ENCODE assay signal across 8 mouse cellular contexts in genomic region chr1:132006721-132007120, GRCm38 (mm10). TPM values are rescaled to one million over a fixed set of nuclear protein-coding genes. Genes with fewer than 3 reads are reported as not detected.
A peak's percentile ranks its signal among the peaks of the same experiment; 100 is the strongest.
DNase-seq lines count a peak whose midpoint lies in the region; ATAC-seq and TF ChIP-seq lines count a peak whose summit lies in the region.

No protein-coding gene starts in this region.

- H3K79me2 ChIP-seq in CH12.LX (replicated peaks; ENCODE audit: control insufficient read depth, extremely low read depth, insufficient read depth, poor library complexity, severe bottlenecking) = peaks cover 24% of the 10 kb centered on the region

- no peak for ATAC-seq in erythroblast, adult 5-6 weeks (replicated peaks; ENCODE audit: low FRiP score, poor library complexity, severe bottlenecking)
- ATAC-seq in heart, embryonic 14.5 days (ENCODE audit: insufficient number of reproducible peaks, insufficient read depth, low FRiP score, low read depth) = no peak
- ATAC-seq in liver, embryonic 15.5 days (ENCODE audit: insufficient read depth) = no peak
- ATAC-seq in activated CD4-positive, CD25-positive, alpha-beta regulatory T cell, adult 4 months = no peak

- in situ Hi-C loops in CH12.LX (cut with MboI; ENCODE audit: low pct_ligation_motif_present, low pct_unique_long_range_greater_than_20kb, low sequenced_read_pairs) = loop anchor here (5.0 kb wide), 2 partner anchors 36 to 101 kb away; no protein-coding TSS in a partner anchor

- 35% methylated on average over 5 of the region's 5 CpGs for WGBS in heart, embryonic 14.5 days
- 29% methylated on average over 5 of the region's 5 CpGs for WGBS in liver, embryonic 15.5 days (ENCODE audit: insufficient replicate concordance)

- peaks cover 43% of the 10 kb centered on the region for H3K4me1 ChIP-seq in erythroblast, embryonic 14.5 days (ENCODE audit: control insufficient read depth)
- H3K4me1 ChIP-seq in CH12.LX (ENCODE audit: control insufficient read depth in 1 of 2, insufficient read depth in 2 of 2) = peaks cover 18 to 50% of the 10 kb centered on the region in 2 experiments; a peak in 3 of 4 replicates
- H3K4me1 ChIP-seq in heart, embryonic 14.5 days (ENCODE audit: control insufficient read depth in 2 of 2, insufficient read depth in 2 of 2, low read length in 2 of 2) = peaks cover 3 to 12% of the 10 kb centered on the region in 2 experiments; a peak in 3 of 4 replicates
- H3K4me1 ChIP-seq in liver, embryonic 15.5 days (replicated peaks) = peaks cover 48% of the 10 kb centered on the region

- peak overlapping the region; percentile 82 for H3K27ac ChIP-seq in CH12.LX (ENCODE audit: insufficient read depth, low read depth)
- H3K27ac ChIP-seq in heart, embryonic 14.5 days (replicated peaks in 1 of 2; ENCODE audit: control insufficient read depth in 1 of 2, insufficient read depth in 1 of 2, low read depth in 2 of 2, low read length in 2 of 2) = peak overlapping the region; percentile 27 to 99
- peak overlapping the region; percentile 99 for H3K27ac ChIP-seq in liver, embryonic 15.5 days (replicated peaks)

- TF ChIP-seq CTCF in CH12.LX (conservative IDR thresholded peaks at IDR 0.05 in 1 of 2, IDR thresholded peaks at IDR 0.05 in 1 of 2; ENCODE audit: low read depth in 2 of 2, low read length in 2 of 2) = no peak

- TF ChIP-seq EP300 in CH12.LX (IDR thresholded peaks at IDR 0.05; ENCODE audit: low read length) = no peak

- dilution Hi-C loops in CH12.LX (cut with MboI; ENCODE audit: extremely low pct_ligation_motif_present, extremely low pct_unique_long_range_greater_than_20kb, low sequenced_read_pairs) = no loop called here

- peak overlapping the region; percentile 86 for H3K9ac ChIP-seq in CH12.LX (ENCODE audit: insufficient read depth, low read depth)
- peak overlapping the region; percentile 98 for H3K9ac ChIP-seq in heart, embryonic 14.5 days (ENCODE audit: low read length)
- peak overlapping the region; percentile 92 for H3K9ac ChIP-seq in liver, embryonic 15.5 days

- H3K27me3 ChIP-seq in erythroblast, embryonic 14.5 days (ENCODE audit: control insufficient read depth) = no peaks in the 10 kb centered on the region
- no peaks in the 10 kb centered on the region for H3K27me3 ChIP-seq in CH12.LX (replicated peaks)
- no peaks in the 10 kb centered on the region for H3K27me3 ChIP-seq in heart, embryonic 14.5 days (ENCODE audit: control insufficient read depth, insufficient read depth, low read length)
- H3K27me3 ChIP-seq in liver, embryonic 15.5 days = no peaks in the 10 kb centered on the region

- TF ChIP-seq POLR2A in CH12.LX (IDR thresholded peaks at IDR 0.05; ENCODE audit: low read depth, low read length) = no peak

- H3K36me3 ChIP-seq in erythroblast, embryonic 14.5 days (ENCODE audit: control insufficient read depth) = peaks cover 9% of the 10 kb centered on the region
- no peaks in the 10 kb centered on the region for H3K36me3 ChIP-seq in CH12.LX (replicated peaks in 1 of 2; ENCODE audit: control insufficient read depth in 1 of 2, insufficient read depth in 1 of 2, low read length in 1 of 2)
- no peaks in the 10 kb centered on the region for H3K36me3 ChIP-seq in heart, embryonic 14.5 days (ENCODE audit: control insufficient read depth, insufficient read depth, low read length)
- H3K36me3 ChIP-seq in liver, embryonic 15.5 days (replicated peaks) = no peaks in the 10 kb centered on the region

- TF ChIP-seq RAD21 in CH12.LX (IDR thresholded peaks at IDR 0.05; ENCODE audit: low read depth, low read length) = no peak

- H3K4me3 ChIP-seq in erythroblast, embryonic 14.5 days (replicated peaks) = peak overlapping the region; percentile 95
- peak overlapping the region; percentile 39 to 79 (median 48) for H3K4me3 ChIP-seq in CH12.LX (replicated peaks in 1 of 3; ENCODE audit: low read depth in 2 of 3, low read length in 2 of 3, poor library complexity in 1 of 3)
- H3K4me3 ChIP-seq in heart, embryonic 14.5 days (ENCODE audit: control insufficient read depth in 1 of 2, insufficient read depth in 1 of 2, low read depth in 1 of 2, low read length in 2 of 2) = peak overlapping the region in 1 of 2 experiments; percentile 90; a peak in 3 of 4 replicates
- H3K4me3 ChIP-seq in liver, embryonic 15.5 days (replicated peaks) = peak overlapping the region; percentile 88

- H3K9me3 ChIP-seq in erythroblast, embryonic 14.5 days (ENCODE audit: control insufficient read depth, low read length) = no peaks in the 10 kb centered on the region
- H3K9me3 ChIP-seq in CH12.LX (replicated peaks; ENCODE audit: low read length) = no peaks in the 10 kb centered on the region
- H3K9me3 ChIP-seq in heart, embryonic 14.5 days (ENCODE audit: control insufficient read depth, low read length) = no peaks in the 10 kb centered on the region
- no peaks in the 10 kb centered on the region for H3K9me3 ChIP-seq in liver, embryonic 15.5 days (replicated peaks)

- peak overlapping the region; percentile 80 for H3K4me2 ChIP-seq in CH12.LX (ENCODE audit: insufficient read depth, low read depth, poor library complexity, severe bottlenecking)
- H3K4me2 ChIP-seq in heart, embryonic 14.5 days (ENCODE audit: low read length) = peak overlapping the region; percentile 62
- peak overlapping the region; percentile 82 for H3K4me2 ChIP-seq in liver, embryonic 15.5 days

- DNase-seq in CH12.LX (ENCODE audit: extremely low read depth) = no peak
- DNase-seq in cerebellum, postnatal 14 days = no peak
- DNase-seq in frontal cortex, postnatal 36 days (ENCODE audit: low spot score in 2 of 2) = no peak

TF ChIP-seq in CH12.LX, 34 proteins besides CTCF, POLR2A, EP300 and RAD21:
- TF ChIP-seq ELF1 (IDR thresholded peaks at IDR 0.05; ENCODE audit: low read depth, low read length) = no peak
- peak; percentile 9; the same call in 1 of the 2 replicates for TF ChIP-seq POLR2AphosphoS2 (IDR thresholded peaks at IDR 0.05; ENCODE audit: low read depth, low read length)
- no peak for TF ChIP-seq MEF2A (IDR thresholded peaks at IDR 0.05; ENCODE audit: borderline replicate concordance, low read depth, low read length)
- TF ChIP-seq NRF1 (IDR thresholded peaks at IDR 0.05; ENCODE audit: low read depth, low read length) = no peak
- TF ChIP-seq IRF4 (IDR thresholded peaks at IDR 0.05; ENCODE audit: low read depth, low read length) = no peak
TF ChIP-seq in CH12.LX: peak in this region for 1.

RNA-seq across cellular contexts. Expression of gene Elk4, which starts 0.7 kb away (rescaled TPM):
- polyA plus RNA-seq in erythroblast, embryonic 14.5 days (2012) = 0.15 and 0.38 TPM in 2 replicates
- total RNA-seq in erythroblast, adult 5-6 weeks (2015; ENCODE audit: low replicate concordance) = 96.8 and 101 TPM in 2 replicates
- total RNA-seq in erythroblast, adult 5-6 weeks (2017; ENCODE audit: low replicate concordance) = 75.8 and 94.4 TPM in 2 replicates
- total RNA-seq in CH12.LX (2012; rRNA removed) (18.9 and 21.0 TPM in 2 replicates), CH12.LX (2014; rRNA removed) (12.8 and 16.8 TPM in 2 replicates)
- 16.1 and 17.4 TPM in 2 replicates for polyA plus RNA-seq in CH12.LX (2012; ENCODE audit: insufficient read length, low read depth)
- 24.7 and 26.1 TPM in 2 replicates for polyA plus RNA-seq in heart, embryonic 14.5 days (2014; fragmentation: Nextera tagmentation; extraction: Ambion mirVana)
- polyA plus RNA-seq in liver, embryonic 15.5 days (2015; fragmentation: Nextera tagmentation; extraction: Ambion mirVana) = 7.9 and 10.1 TPM in 2 replicates
- 10 to 100 TPM; 62.3 to 71.4 TPM for polyA plus RNA-seq in activated CD4-positive, CD25-positive, alpha-beta regulatory T cell, adult 4 months (2017; shearing (Covaris generic))

RNA-seq across cellular contexts. Expression of gene Slc45a3, which starts 44.0 kb away (rescaled TPM):
- 0.02 and 0.03 TPM in 2 replicates for polyA plus RNA-seq in erythroblast, embryonic 14.5 days (2012)
- total RNA-seq in erythroblast, adult 5-6 weeks (2015; ENCODE audit: low replicate concordance) = not detected in 2 replicates
- total RNA-seq in erythroblast, adult 5-6 weeks (2017; ENCODE audit: low replicate concordance) = 0.56 and 1.3 TPM in 2 replicates
- total RNA-seq in CH12.LX (2012; rRNA removed) (0.47 and 0.55 TPM in 2 replicates), CH12.LX (2014; rRNA removed) (0.11 and 0.16 TPM in 2 replicates)
- polyA plus RNA-seq in CH12.LX (2012; ENCODE audit: insufficient read length, low read depth) = 0.15 and 0.20 TPM in 2 replicates
- polyA plus RNA-seq in heart, embryonic 14.5 days (2014; fragmentation: Nextera tagmentation; extraction: Ambion mirVana) = 3.1 and 3.7 TPM in 2 replicates
- 2.6 and 3.1 TPM in 2 replicates for polyA plus RNA-seq in liver, embryonic 15.5 days (2015; fragmentation: Nextera tagmentation; extraction: Ambion mirVana)
- polyA plus RNA-seq in activated CD4-positive, CD25-positive, alpha-beta regulatory T cell, adult 4 months (2017; shearing (Covaris generic)) = not detected
